Mouse (Mus musculus) neural tube, embryonic 13.5 days (tissue): ENCODE data around the gene Sspo. TPM values are rescaled to one million over a fixed set of nuclear protein-coding genes. Genes with fewer than 3 reads are reported as not detected.

Experiments used
- ATAC-seq: fragments of 200-750 bp; cut with Nextera tagmentation; 2 replicates; pipeline ENCODE4 v1.8.0; 2017; ENCODE audit warnings: low read depth, mild to moderate bottlenecking, moderate TSS enrichment, moderate library complexity
- H3K27ac ChIP-seq: fragments of 300-500 bp; sonication (generic); replicated peaks from 2 replicates; pipeline ENCODE4 v1.5.1; 2015; ENCODE audit warnings: moderate library complexity, mild to moderate bottlenecking, inconsistent platforms
- H3K27me3 ChIP-seq: fragments of 300-500 bp; sonication (generic); 2 replicates; pipeline ENCODE4 v1.6.1; 2015; ENCODE audit warnings: mild to moderate bottlenecking, inconsistent platforms
- H3K36me3 ChIP-seq: fragments of 300-500 bp; sonication (generic); 2 replicates; pipeline ENCODE4 v1.6.1; 2015; ENCODE audit warnings: mild to moderate bottlenecking, inconsistent platforms
- H3K4me1 ChIP-seq: fragments of 300-500 bp; sonication (generic); replicated peaks from 2 replicates; pipeline ENCODE4 v1.6.1; 2015; ENCODE audit warnings: inconsistent platforms
- H3K4me2 ChIP-seq: fragments of 300-500 bp; sonication (generic); 2 replicates; pipeline ENCODE4 v1.6.1; 2015; ENCODE audit warnings: inconsistent platforms, mild to moderate bottlenecking, moderate library complexity
- H3K4me3 ChIP-seq: fragments of 300-500 bp; sonication (generic); 2 replicates; pipeline ENCODE4 v1.5.1; 2015; ENCODE audit warnings: mild to moderate bottlenecking, inconsistent platforms
- H3K9ac ChIP-seq: fragments of 300-500 bp; sonication (generic); 2 replicates; pipeline ENCODE4 v1.6.1; 2015; ENCODE audit warnings: moderate library complexity, mild to moderate bottlenecking, inconsistent platforms
- H3K9me3 ChIP-seq: fragments of 300-500 bp; sonication (generic); 2 replicates; pipeline ENCODE4 v1.6.1; 2016; ENCODE audit warnings: inconsistent platforms
- WGBS: fragments of 180-500 bp; shearing (Covaris S2); methylation state at CpG from one replicate; pipeline ENCODE4 v1.1.7; 2015; 5-methylcytosine and 5-hydroxymethylcytosine counted together
- polyA plus RNA-seq: library from polyadenylated mRNA; unstranded; fragments of >200 nt; fragmentation: Nextera tagmentation; extraction: Ambion mirVana; gene quantifications from 2 replicates; pipeline ENCODE4 v1.2.1, GENCODE M21; 2015

Sspo gene
- polyA plus RNA-seq, 1 experiment from 2014 or later = 0.31 TPM

GRCm38 (mm10) chr6:48464966-48465679 is 17.1 kb downstream of the Sspo start:
- WGBS = 92% methylated on average over 13 of the region's 13 CpGs
- no peaks in the 10 kb centered on the region for H3K9me3 ChIP-seq
- no peak overlapping the region for H3K4me2 ChIP-seq
- H3K27me3 ChIP-seq = no peaks in the 10 kb centered on the region
- no peak overlapping the region for H3K4me3 ChIP-seq
- no peaks in the 10 kb centered on the region for H3K36me3 ChIP-seq
- no peak overlapping the region for H3K27ac ChIP-seq
- no peaks in the 10 kb centered on the region for H3K4me1 ChIP-seq
- ATAC-seq = no peak
- no peak overlapping the region for H3K9ac ChIP-seq

GRCm38 (mm10) chr6:48466715-48467114 is 18.7 kb downstream of the Sspo start:
- H3K4me1 ChIP-seq = no peaks in the 10 kb centered on the region
- H3K4me2 ChIP-seq = no peak overlapping the region
- no peak overlapping the region for H3K9ac ChIP-seq
- H3K36me3 ChIP-seq = no peaks in the 10 kb centered on the region
- no peak overlapping the region for H3K4me3 ChIP-seq
- no peak overlapping the region for H3K27ac ChIP-seq
- ATAC-seq = no peak
- H3K9me3 ChIP-seq = no peaks in the 10 kb centered on the region
- 42% methylated on average over 6 of the region's 6 CpGs for WGBS
- no peaks in the 10 kb centered on the region for H3K27me3 ChIP-seq

DNA sequence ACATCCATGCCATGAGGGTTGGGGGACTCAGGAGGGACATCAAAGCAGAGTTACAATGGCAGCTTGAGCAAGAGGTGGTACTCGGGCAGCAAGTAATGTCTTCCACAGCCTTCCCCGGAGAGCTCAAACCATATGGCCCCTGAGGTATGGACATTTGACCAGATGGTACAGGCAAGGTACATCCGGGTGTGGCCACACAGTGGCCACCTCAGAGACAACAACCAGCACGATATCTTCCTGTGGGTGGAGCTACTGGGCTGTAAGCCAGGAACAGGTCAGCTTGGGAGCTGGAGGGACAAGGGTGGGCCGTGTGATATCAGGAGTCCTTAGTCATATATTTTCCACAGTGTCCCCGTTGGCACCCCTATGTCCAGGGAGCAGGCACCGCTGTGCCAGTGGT is 19.5 kb downstream of the Sspo start:
- H3K27me3 ChIP-seq = no peaks in the 10 kb centered on the region
- no peak overlapping the region for H3K4me2 ChIP-seq
- no peaks in the 10 kb centered on the region for H3K36me3 ChIP-seq
- no peak overlapping the region for H3K27ac ChIP-seq
- H3K9ac ChIP-seq = no peak overlapping the region
- 83% methylated on average over 7 of the region's 7 CpGs for WGBS
- ATAC-seq = no peak
- H3K4me1 ChIP-seq = no peaks in the 10 kb centered on the region
- H3K4me3 ChIP-seq = no peak overlapping the region
- H3K9me3 ChIP-seq = no peaks in the 10 kb centered on the region

- 89% methylated on average over 2 of the region's 2 CpGs for WGBS
- Histone ChIP-seq H3K4me3 (no peak overlapping the region), H3K27ac (no peak overlapping the region), H3K4me1 (no peaks in the 10 kb centered on the region), H3K36me3 (no peaks in the 10 kb centered on the region), H3K9ac (no peak overlapping the region), H3K27me3 (no peaks in the 10 kb centered on the region), H3K9me3 (no peaks in the 10 kb centered on the region), H3K4me2 (no peak overlapping the region)
- no peak for ATAC-seq
These were observed 22.7 kb downstream of the Sspo start for GRCm38 (mm10) chr6:48470739-48471138.

DNA sequence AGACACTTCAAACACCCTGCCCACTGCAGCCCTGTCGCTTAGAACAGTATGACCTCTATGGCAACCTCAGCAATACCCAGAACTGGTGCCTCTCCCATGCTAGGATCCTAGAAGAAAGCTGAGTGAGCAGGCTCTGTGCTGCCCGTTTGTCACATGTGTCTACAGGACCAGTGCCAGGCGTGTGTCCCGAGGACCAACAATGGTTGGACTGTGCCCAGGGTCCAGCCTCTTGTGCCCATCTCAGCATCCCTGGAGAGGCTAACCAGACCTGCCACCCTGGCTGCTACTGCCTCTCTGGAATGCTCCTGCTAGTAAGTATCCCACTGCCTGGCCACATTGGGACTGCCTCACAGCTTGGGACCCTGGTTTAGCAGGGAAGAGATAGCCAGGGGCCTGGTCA is 30.4 kb downstream of the Sspo start:
- WGBS = 82% methylated on average over 4 of the region's 4 CpGs
- Histone ChIP-seq H3K4me1 (no peaks in the 10 kb centered on the region), H3K36me3 (no peaks in the 10 kb centered on the region), H3K4me2 (no peak overlapping the region), H3K4me3 (no peak overlapping the region), H3K9me3 (no peaks in the 10 kb centered on the region), H3K27ac (no peak overlapping the region), H3K9ac (no peak overlapping the region), H3K27me3 (no peaks in the 10 kb centered on the region)
- ATAC-seq = no peak

DNA sequence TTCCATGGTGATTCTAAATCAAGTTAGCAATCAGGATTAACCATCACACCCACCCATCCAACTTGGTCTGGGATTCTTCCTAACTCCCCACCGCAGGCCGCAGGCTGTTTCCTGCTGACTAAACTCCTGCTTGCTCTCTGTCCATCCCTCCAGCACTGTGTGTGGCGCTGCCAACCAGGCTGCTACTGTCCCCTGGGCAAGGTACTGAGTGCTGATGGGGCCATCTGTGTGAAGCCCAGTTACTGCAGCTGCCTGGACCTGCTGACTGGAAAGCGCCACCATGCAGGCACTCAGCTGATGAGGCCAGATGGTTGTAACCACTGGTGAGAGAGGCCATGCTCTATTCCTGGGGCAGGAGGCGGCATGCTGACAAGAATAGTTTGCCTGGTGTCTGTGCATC is 34.5 kb downstream of the Sspo start:
- H3K27ac ChIP-seq = no peak overlapping the region
- H3K4me1 ChIP-seq = peaks cover under 1% of the 10 kb centered on the region; the same call in 1 of the 2 replicates
- 72% methylated on average over 5 of the region's 5 CpGs for WGBS
- no peaks in the 10 kb centered on the region for H3K36me3 ChIP-seq
- H3K27me3 ChIP-seq = no peaks in the 10 kb centered on the region
- no peak overlapping the region for H3K9ac ChIP-seq
- no peak for ATAC-seq
- H3K4me2 ChIP-seq = no peak overlapping the region
- no peak overlapping the region for H3K4me3 ChIP-seq
- no peaks in the 10 kb centered on the region for H3K9me3 ChIP-seq

- no peaks in the 10 kb centered on the region for H3K36me3 ChIP-seq
- H3K9me3 ChIP-seq = no peaks in the 10 kb centered on the region
- no peak overlapping the region for H3K27ac ChIP-seq
- 17% methylated on average over 16 of the region's 25 CpGs for WGBS
- ATAC-seq = no peak
- H3K4me2 ChIP-seq = peak overlapping the region; percentile 48
- no peaks in the 10 kb centered on the region for H3K27me3 ChIP-seq
- H3K4me1 ChIP-seq = peaks cover 9% of the 10 kb centered on the region
- H3K4me3 ChIP-seq = peak overlapping the region; percentile 20
- 0 out of 2 replicates have a peak overlapping the region, but pooled peaks have one; percentile 44 for H3K9ac ChIP-seq
These were observed 40.0 kb downstream of the Sspo start for GRCm38 (mm10) chr6:48487747-48488725.

GRCm38 (mm10) chr6:48489741-48490140 is 41.7 kb downstream of the Sspo start:
- Histone ChIP-seq H3K4me3 (no peak overlapping the region), H3K27ac (no peak overlapping the region), H3K4me1 (peaks cover 18% of the 10 kb centered on the region), H3K4me2 (no peak overlapping the region), H3K36me3 (no peaks in the 10 kb centered on the region), H3K9me3 (no peaks in the 10 kb centered on the region), H3K9ac (no peak overlapping the region), H3K27me3 (no peaks in the 10 kb centered on the region)
- WGBS = 89% methylated on average over 3 of the region's 3 CpGs
- ATAC-seq = no peak

GRCm38 (mm10) chr6:48491361-48491760 is 43.3 kb downstream of the Sspo start:
- Histone ChIP-seq H3K9ac (no peak overlapping the region), H3K27me3 (no peaks in the 10 kb centered on the region), H3K4me3 (no peak overlapping the region), H3K4me2 (no peak overlapping the region), H3K27ac (no peak overlapping the region), H3K36me3 (no peaks in the 10 kb centered on the region), H3K9me3 (no peaks in the 10 kb centered on the region), H3K4me1 (peaks cover 18% of the 10 kb centered on the region)
- no peak for ATAC-seq
- 71% methylated on average over 9 of the region's 9 CpGs for WGBS

- Histone ChIP-seq H3K27ac (no peak overlapping the region), H3K36me3 (no peaks in the 10 kb centered on the region), H3K4me2 (no peak overlapping the region), H3K4me1 (peaks cover 12% of the 10 kb centered on the region; the same call in 1 of the 2 replicates), H3K4me3 (no peak overlapping the region), H3K9me3 (no peaks in the 10 kb centered on the region), H3K9ac (no peak overlapping the region), H3K27me3 (no peaks in the 10 kb centered on the region)
- ATAC-seq = no peak
- 6% methylated on average over 8 of the region's 8 CpGs for WGBS
These were observed 45.2 kb downstream of the Sspo start for GRCm38 (mm10) chr6:48493136-48493730.

GRCm38 (mm10) chr6:48497521-48497920 is 49.5 kb downstream of the Sspo start:
- Histone ChIP-seq H3K27ac (no peak overlapping the region), H3K9me3 (no peaks in the 10 kb centered on the region), H3K9ac (no peak overlapping the region), H3K4me2 (no peak overlapping the region), H3K27me3 (no peaks in the 10 kb centered on the region), H3K4me1 (peaks cover 9% of the 10 kb centered on the region; the same call in 1 of the 2 replicates), H3K36me3 (no peaks in the 10 kb centered on the region), H3K4me3 (no peak overlapping the region)
- WGBS = 91% methylated on average over 4 of the region's 4 CpGs
- ATAC-seq = no peak

- Histone ChIP-seq H3K4me2 (no peak overlapping the region; the same call in 1 of the 2 replicates), H3K4me3 (no peak overlapping the region; the same call in 1 of the 2 replicates), H3K36me3 (peaks cover 6% of the 10 kb centered on the region; the same call in 1 of the 2 replicates), H3K27ac (no peak overlapping the region), H3K9me3 (no peaks in the 10 kb centered on the region), H3K4me1 (peaks cover 12% of the 10 kb centered on the region), H3K27me3 (no peaks in the 10 kb centered on the region), H3K9ac (no peak overlapping the region)
- ATAC-seq = peak; percentile 75
- WGBS = 13% methylated on average over 2 of the region's 2 CpGs
These were observed 55.8 kb downstream of the Sspo start for GRCm38 (mm10) chr6:48503847-48504240.
